Mouse (Mus musculus) liver, postnatal 0 days (tissue): ENCODE results near the gene Spint5.

Experiments
- CTCF ChIP-seq: sonication (generic); IDR thresholded peaks from 2 replicates; pipeline ENCODE4 v1.5.1; 2016; ENCODE audit warnings: antibody characterized with exemption, low read depth
- EP300 ChIP-seq: IDR thresholded peaks from 2 replicates; pipeline ENCODE4 v1.6.1; 2016; ENCODE audit warnings: antibody characterized with exemption, low read depth, mild to moderate bottlenecking

GRCm38 (mm10) chr2:164748191-164748590, 33.1 kb downstream of the Spint5 start:
- TF ChIP-seq CTCF (no peak), EP300 (peak; percentile 77; the same call in 1 of the 2 replicates)
